ENCODE assay signal across 12 mouse cellular contexts in genomic region chr10:80300672-80301181, GRCm38 (mm10). TPM values are rescaled to one million over a fixed set of nuclear protein-coding genes. Genes with fewer than 3 reads are reported as not detected.
A peak's percentile ranks its signal among the peaks of the same experiment; 100 is the strongest.
DNase-seq lines count a peak whose midpoint lies in the region; ATAC-seq and TF ChIP-seq lines count a peak whose summit lies in the region.
"Had no signal": no experiment of that assay in that cellular context is flagged by ENCODE, and none has a peak within 500 bp of the region (broad histone marks: within the 10 kb centered on the region; RNA-seq: fewer than 3 reads in every experiment).

No protein-coding gene starts in this region.

- 36% methylated on average over 11 of the region's 11 CpGs for WGBS in stomach, embryonic 16.5 days
- WGBS in stomach, postnatal 0 days, result 36% methylated on average over 11 of the region's 11 CpGs
- WGBS in forebrain, embryonic 12.5 days, result 8% methylated on average over 11 of the region's 11 CpGs
- WGBS in heart, embryonic 11.5 days (ENCODE audit: insufficient replicate concordance), result 26% methylated on average over 11 of the region's 11 CpGs

- H3K27me3 ChIP-seq in stomach, embryonic 16.5 days (ENCODE audit: control insufficient read depth, insufficient read depth, low read length), result peaks cover 59% of the 10 kb centered on the region
- peaks cover 6% of the 10 kb centered on the region for H3K27me3 ChIP-seq in stomach, postnatal 0 days (ENCODE audit: control insufficient read depth, insufficient read depth, low read length)
- H3K27me3 ChIP-seq in forebrain, embryonic 12.5 days, result peaks cover 18% of the 10 kb centered on the region; the same call in 1 of the 2 replicates
- H3K27me3 ChIP-seq in heart, embryonic 11.5 days (ENCODE audit: control insufficient read depth, insufficient read depth, low read length), result peaks cover 73% of the 10 kb centered on the region

- H3K36me3 ChIP-seq in stomach, embryonic 16.5 days (ENCODE audit: control insufficient read depth, insufficient read depth, low read length), result no peaks in the 10 kb centered on the region
- no peaks in the 10 kb centered on the region for H3K36me3 ChIP-seq in stomach, postnatal 0 days (ENCODE audit: control insufficient read depth, insufficient read depth, low read length)
- peaks cover 35% of the 10 kb centered on the region for H3K36me3 ChIP-seq in forebrain, embryonic 12.5 days (replicated peaks)
- H3K36me3 ChIP-seq in heart, embryonic 11.5 days (ENCODE audit: control insufficient read depth, insufficient read depth, low read length), result no peaks in the 10 kb centered on the region

- DNase-seq in stomach, postnatal 0 days (ENCODE audit: low spot score), result no peak
- peak; percentile 68 for DNase-seq in mesoderm, embryonic 11.5 days (ENCODE audit: low read depth, low spot score)
- peak; percentile 77 for DNase-seq in retina, postnatal 1 day
- no peak for DNase-seq in kidney, adult 8-10 months
- DNase-seq: heart, adult 18-20 months; kidney, adult 18-20 months had no signal

- 0 out of 2 replicates have a peak overlapping the region, but pooled peaks have one; percentile 22 for H3K9ac ChIP-seq in stomach, embryonic 16.5 days (ENCODE audit: low read length)
- H3K9ac ChIP-seq in stomach, postnatal 0 days (ENCODE audit: low read length), result no peak overlapping the region
- peak overlapping the region; percentile 94 for H3K9ac ChIP-seq in forebrain, embryonic 12.5 days
- H3K9ac ChIP-seq in heart, embryonic 11.5 days (ENCODE audit: low read depth, low read length), result no peak overlapping the region
- H3K9ac ChIP-seq: limb, embryonic 15.5 days had no signal

- ATAC-seq in stomach, embryonic 16.5 days (ENCODE audit: insufficient read depth, low FRiP score), result no peak
- no peak for ATAC-seq in stomach, postnatal 0 days (ENCODE audit: low FRiP score, low TSS enrichment)
- ATAC-seq in forebrain, embryonic 12.5 days (ENCODE audit: low FRiP score), result peak; percentile 81
- no peak for ATAC-seq in granulocyte monocyte progenitor cell, adult 5-6 weeks (replicated peaks; ENCODE audit: poor library complexity, severe bottlenecking)
- no peak for ATAC-seq in heart, embryonic 11.5 days (replicated peaks; ENCODE audit: insufficient number of reproducible peaks, low FRiP score, low TSS enrichment)

- no peaks in the 10 kb centered on the region for H3K9me3 ChIP-seq in stomach, embryonic 16.5 days (replicated peaks; ENCODE audit: control insufficient read depth, low read length)
- H3K9me3 ChIP-seq in stomach, postnatal 0 days (ENCODE audit: control insufficient read depth, low read length), result no peaks in the 10 kb centered on the region
- no peaks in the 10 kb centered on the region for H3K9me3 ChIP-seq in forebrain, embryonic 12.5 days
- H3K9me3 ChIP-seq in heart, embryonic 11.5 days (replicated peaks; ENCODE audit: control insufficient read depth, low read length), result no peaks in the 10 kb centered on the region
- H3K9me3 ChIP-seq: limb, embryonic 15.5 days had no signal

- TF ChIP-seq CTCF in stomach, postnatal 0 days (IDR thresholded peaks at IDR 0.05; ENCODE audit: low read depth), result no peak

- no peak for TF ChIP-seq EP300 in stomach, postnatal 0 days (optimal IDR thresholded peaks at IDR 0.05)

- H3K4me1 ChIP-seq in stomach, embryonic 16.5 days (ENCODE audit: control insufficient read depth, insufficient read depth, low read length), result peaks cover 7% of the 10 kb centered on the region; the same call in 1 of the 2 replicates
- H3K4me1 ChIP-seq in stomach, postnatal 0 days (replicated peaks; ENCODE audit: control insufficient read depth, insufficient read depth), result no peaks in the 10 kb centered on the region
- peaks cover 85% of the 10 kb centered on the region for H3K4me1 ChIP-seq in forebrain, embryonic 12.5 days
- peaks cover 6% of the 10 kb centered on the region; the same call in 1 of the 2 replicates for H3K4me1 ChIP-seq in heart, embryonic 11.5 days (ENCODE audit: control insufficient read depth, insufficient read depth, low read length)

- H3K4me2 ChIP-seq in stomach, embryonic 16.5 days (ENCODE audit: low read depth, low read length), result no peak overlapping the region
- H3K4me2 ChIP-seq in stomach, postnatal 0 days (replicated peaks; ENCODE audit: low read depth), result no peak overlapping the region
- peak overlapping the region; percentile 82 for H3K4me2 ChIP-seq in forebrain, embryonic 12.5 days
- H3K4me2 ChIP-seq in heart, embryonic 11.5 days, result no peak overlapping the region
- H3K4me2 ChIP-seq: limb, embryonic 15.5 days had no signal

- H3K27ac ChIP-seq in stomach, embryonic 16.5 days (ENCODE audit: low read length), result no peak overlapping the region
- no peak overlapping the region for H3K27ac ChIP-seq in stomach, postnatal 0 days (replicated peaks)
- peak overlapping the region; percentile 95 for H3K27ac ChIP-seq in forebrain, embryonic 12.5 days
- H3K27ac ChIP-seq in heart, embryonic 11.5 days (ENCODE audit: low read depth, low read length), result no peak overlapping the region
- H3K27ac ChIP-seq: limb, embryonic 15.5 days had no signal

- H3K4me3 ChIP-seq in stomach, embryonic 16.5 days (replicated peaks; ENCODE audit: low read length), result no peak overlapping the region
- no peak overlapping the region for H3K4me3 ChIP-seq in stomach, postnatal 0 days (ENCODE audit: low read depth, low read length)
- peak overlapping the region; percentile 60 for H3K4me3 ChIP-seq in forebrain, embryonic 12.5 days (replicated peaks)
- H3K4me3 ChIP-seq in heart, embryonic 11.5 days (ENCODE audit: low read depth, low read length), result no peak overlapping the region
- H3K4me3 ChIP-seq: limb, embryonic 15.5 days had no signal

RNA-seq across cellular contexts. Expression of gene Apc2, which starts 5.0 kb away (rescaled TPM):
- polyA plus RNA-seq in stomach, embryonic 16.5 days (2015; fragmentation: Nextera tagmentation; extraction: Ambion mirVana), result 3.3 and 4.3 TPM in 2 replicates
- 1.2 and 1.3 TPM in 2 replicates for polyA plus RNA-seq in stomach, postnatal 0 days (2015; fragmentation: Nextera tagmentation; extraction: Ambion mirVana)
- 144 and 165 TPM in 2 replicates for polyA plus RNA-seq in forebrain, embryonic 12.5 days (2016; fragmentation: Nextera tagmentation; extraction: Ambion mirVana)
- total RNA-seq in granulocyte monocyte progenitor cell, adult 5-6 weeks (2014; fragmentation: Nextera tagmentation), result not detected in 2 replicates
- not detected in 2 replicates for total RNA-seq in granulocyte monocyte progenitor cell, adult 5-6 weeks (2017)
- 0.55 and 0.69 TPM in 2 replicates for polyA plus RNA-seq in heart, embryonic 11.5 days (2014; fragmentation: Nextera tagmentation; extraction: Ambion mirVana)
- total RNA-seq: monocyte, adult 5-6 weeks had no signal

RNA-seq across cellular contexts. Expression of gene Rps15, which starts 8.5 kb away (rescaled TPM):
- 807 and 821 TPM in 2 replicates for polyA plus RNA-seq in stomach, embryonic 16.5 days (2015; fragmentation: Nextera tagmentation; extraction: Ambion mirVana)
- 766 and 821 TPM in 2 replicates for polyA plus RNA-seq in stomach, postnatal 0 days (2015; fragmentation: Nextera tagmentation; extraction: Ambion mirVana)
- polyA plus RNA-seq in forebrain, embryonic 12.5 days (2016; fragmentation: Nextera tagmentation; extraction: Ambion mirVana), result 708 and 760 TPM in 2 replicates
- 3,725 and 3,829 TPM in 2 replicates for total RNA-seq in granulocyte monocyte progenitor cell, adult 5-6 weeks (2014; fragmentation: Nextera tagmentation)
- 2,646 and 2,810 TPM in 2 replicates for total RNA-seq in granulocyte monocyte progenitor cell, adult 5-6 weeks (2017)
- 702 and 828 TPM in 2 replicates for polyA plus RNA-seq in heart, embryonic 11.5 days (2014; fragmentation: Nextera tagmentation; extraction: Ambion mirVana)

RNA-seq across cellular contexts. Expression of gene 2310011J03Rik, which starts 19.6 kb away (rescaled TPM):
- polyA plus RNA-seq in stomach, embryonic 16.5 days (2015; fragmentation: Nextera tagmentation; extraction: Ambion mirVana), result 46.6 and 48.1 TPM in 2 replicates
- 50.3 and 51.2 TPM in 2 replicates for polyA plus RNA-seq in stomach, postnatal 0 days (2015; fragmentation: Nextera tagmentation; extraction: Ambion mirVana)
- 42.6 and 44.4 TPM in 2 replicates for polyA plus RNA-seq in forebrain, embryonic 12.5 days (2016; fragmentation: Nextera tagmentation; extraction: Ambion mirVana)
- total RNA-seq in granulocyte monocyte progenitor cell, adult 5-6 weeks (2014; fragmentation: Nextera tagmentation), result 35.2 and 45.0 TPM in 2 replicates
- total RNA-seq in granulocyte monocyte progenitor cell, adult 5-6 weeks (2017), result 16.4 and 17.4 TPM in 2 replicates
- polyA plus RNA-seq in heart, embryonic 11.5 days (2014; fragmentation: Nextera tagmentation; extraction: Ambion mirVana), result 29.7 and 31.0 TPM in 2 replicates

RNA-seq across cellular contexts. Expression of gene Pcsk4, which starts 28.6 kb away (rescaled TPM):
- polyA plus RNA-seq in stomach, embryonic 16.5 days (2015; fragmentation: Nextera tagmentation; extraction: Ambion mirVana), result 3.7 and 4.4 TPM in 2 replicates
- polyA plus RNA-seq in stomach, postnatal 0 days (2015; fragmentation: Nextera tagmentation; extraction: Ambion mirVana), result 2.2 and 2.3 TPM in 2 replicates
- polyA plus RNA-seq in forebrain, embryonic 12.5 days (2016; fragmentation: Nextera tagmentation; extraction: Ambion mirVana), result 3.7 and 3.8 TPM in 2 replicates
- total RNA-seq in granulocyte monocyte progenitor cell, adult 5-6 weeks (2014; fragmentation: Nextera tagmentation), result 6.7 and 7.2 TPM in 2 replicates
- total RNA-seq in granulocyte monocyte progenitor cell, adult 5-6 weeks (2017), result 0.98 and 1.6 TPM in 2 replicates
- polyA plus RNA-seq in heart, embryonic 11.5 days (2014; fragmentation: Nextera tagmentation; extraction: Ambion mirVana), result 0.77 and 1.6 TPM in 2 replicates

RNA-seq across cellular contexts. Expression of gene Reep6, which starts 29.0 kb away (rescaled TPM):
- 45.2 and 51.1 TPM in 2 replicates for polyA plus RNA-seq in stomach, embryonic 16.5 days (2015; fragmentation: Nextera tagmentation; extraction: Ambion mirVana)
- 13.5 and 17.6 TPM in 2 replicates for polyA plus RNA-seq in stomach, postnatal 0 days (2015; fragmentation: Nextera tagmentation; extraction: Ambion mirVana)
- polyA plus RNA-seq in forebrain, embryonic 12.5 days (2016; fragmentation: Nextera tagmentation; extraction: Ambion mirVana), result 4.1 and 4.4 TPM in 2 replicates
- 0.11 and 0.60 TPM in 2 replicates for total RNA-seq in granulocyte monocyte progenitor cell, adult 5-6 weeks (2014; fragmentation: Nextera tagmentation)
- 0.22 and 2.7 TPM in 2 replicates for total RNA-seq in granulocyte monocyte progenitor cell, adult 5-6 weeks (2017)
- 4.9 and 7.3 TPM in 2 replicates for polyA plus RNA-seq in heart, embryonic 11.5 days (2014; fragmentation: Nextera tagmentation; extraction: Ambion mirVana)
- total RNA-seq: monocyte, adult 5-6 weeks had no signal

Comparison
In these comparisons a context has a peak if more than half of its experiments do, and no peak if none do; other contexts are left out.
1. H3K9ac ChIP-seq: peak in stomach, embryonic 16.5 days (single experiment) and forebrain, embryonic 12.5 days (single experiment); none in stomach, postnatal 0 days (single experiment) and heart, embryonic 11.5 days (single experiment).
2. DNase-seq: peak in mesoderm, embryonic 11.5 days (single experiment) and retina, postnatal 1 day (single experiment); none in stomach, postnatal 0 days (single experiment) and kidney, adult 8-10 months (0 of 2).
3. RNA of gene Apc2, which starts 5.0 kb away (polyA plus RNA-seq): 144 to 165 TPM in forebrain, embryonic 12.5 days; 3.3 to 4.3 TPM in stomach, embryonic 16.5 days, 1.2 to 1.3 TPM in stomach, postnatal 0 days and 0.55 to 0.69 TPM in heart, embryonic 11.5 days; every median in the first group is over 10 times any median in the second.